Mouse (Mus musculus): ENCODE data around the gene Reg3b. TPM values are rescaled to one million over a fixed set of nuclear protein-coding genes. Genes with fewer than 3 reads are reported as not detected.
"Not testable (repeated sequence)": the region's sequence is repeated elsewhere in the genome, so short reads cannot be mapped to it uniquely, and the experiment has no call there.

Gene Reg3b
- polyA plus RNA-seq, 1 experiment from 2014 or later = 1.6 TPM

GRCm38 (mm10) chr6:78385609-78386008, 15.2 kb downstream of the Reg3b start:
- H3K4me1 ChIP-seq (replicated peaks; ENCODE audit: control insufficient read depth, insufficient read depth, low read length) = no peaks in the 10 kb centered on the region
- no peak overlapping the region for H3K4me3 ChIP-seq (ENCODE audit: low read depth, low read length)
- DNase-seq (ENCODE audit: low spot score) = no peak
- no peaks in the 10 kb centered on the region for H3K36me3 ChIP-seq (ENCODE audit: control insufficient read depth, insufficient read depth, low read length)
- WGBS = 83% methylated on average over 3 of the region's 3 CpGs
- no peaks in the 10 kb centered on the region for H3K9me3 ChIP-seq (ENCODE audit: control insufficient read depth, low read length)
- H3K9ac ChIP-seq (ENCODE audit: low read length) = no peak overlapping the region
- no peaks in the 10 kb centered on the region for H3K27me3 ChIP-seq (replicated peaks; ENCODE audit: control insufficient read depth, insufficient read depth, low read length)
- H3K4me2 ChIP-seq (ENCODE audit: low read length) = no peak overlapping the region
- no peak for ATAC-seq (replicated peaks; ENCODE audit: low FRiP score, low TSS enrichment, low read depth)
- no peak overlapping the region for H3K27ac ChIP-seq (ENCODE audit: low read depth)

DNA sequence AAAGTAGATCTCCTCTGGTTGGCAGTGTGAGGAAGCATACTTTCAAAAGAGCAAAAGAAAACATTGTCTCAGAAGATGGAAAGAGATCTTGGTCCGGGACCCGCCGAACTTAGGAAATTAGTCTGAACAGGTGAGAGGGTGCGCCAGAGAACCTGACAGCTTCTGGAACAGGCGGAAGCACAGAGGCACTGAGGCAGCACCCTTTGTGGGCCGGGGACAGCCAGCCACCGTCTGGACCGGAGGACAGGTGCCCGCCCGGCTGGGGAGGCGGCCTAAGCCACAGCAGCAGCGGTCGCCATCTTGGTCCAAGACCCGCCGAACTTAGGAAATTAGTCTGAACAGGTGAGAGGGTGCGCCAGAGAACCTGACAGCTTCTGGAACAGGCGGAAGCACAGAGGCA, 24.9 kb downstream of the Reg3b start, which contains the start of gene Reg2:
Gene Reg2 (plus strand): TSS at position 301 of the 400 bp plus-strand sequence.
- H3K27me3 ChIP-seq (replicated peaks; ENCODE audit: control insufficient read depth, insufficient read depth, low read length); DNase-seq (ENCODE audit: low spot score); H3K9me3 ChIP-seq (ENCODE audit: control insufficient read depth, low read length); H3K4me2 ChIP-seq (ENCODE audit: low read length); H3K36me3 ChIP-seq (ENCODE audit: control insufficient read depth, insufficient read depth, low read length); H3K4me3 ChIP-seq (ENCODE audit: low read depth, low read length); H3K9ac ChIP-seq (ENCODE audit: low read length); ATAC-seq (replicated peaks; ENCODE audit: low FRiP score, low TSS enrichment, low read depth); H3K4me1 ChIP-seq (replicated peaks; ENCODE audit: control insufficient read depth, insufficient read depth, low read length); H3K27ac ChIP-seq (ENCODE audit: low read depth): not testable (repeated sequence)
- WGBS = 93% methylated on average over 4 of the region's 17 CpGs

GRCm38 (mm10) chr6:78422411-78422810, 52.0 kb downstream of the Reg3b start, which contains the start of gene Reg1:
Gene Reg1 (plus strand): TSS chr6:78422711.
- H3K4me1 ChIP-seq (replicated peaks; ENCODE audit: control insufficient read depth, insufficient read depth, low read length); H3K4me3 ChIP-seq (ENCODE audit: low read depth, low read length); ATAC-seq (replicated peaks; ENCODE audit: low FRiP score, low TSS enrichment, low read depth); H3K9ac ChIP-seq (ENCODE audit: low read length); H3K9me3 ChIP-seq (ENCODE audit: control insufficient read depth, low read length); H3K27me3 ChIP-seq (replicated peaks; ENCODE audit: control insufficient read depth, insufficient read depth, low read length); DNase-seq (ENCODE audit: low spot score); H3K36me3 ChIP-seq (ENCODE audit: control insufficient read depth, insufficient read depth, low read length); H3K4me2 ChIP-seq (ENCODE audit: low read length); H3K27ac ChIP-seq (ENCODE audit: low read depth): not testable (repeated sequence)

Other genes with a start within 250 kb of the Reg3b start
- gene Reg3d, start 8.2 kb downstream of the Reg3b start, polyA plus RNA-seq (2014; fragmentation: Nextera tagmentation; extraction: Ambion mirVana) = not detected in 2 replicates
- not detected in 2 replicates for gene Reg3a, start 10.1 kb downstream of the Reg3b start, polyA plus RNA-seq (2014; fragmentation: Nextera tagmentation; extraction: Ambion mirVana)
- not detected in 2 replicates for gene Reg2, start 25.0 kb downstream of the Reg3b start, polyA plus RNA-seq (2014; fragmentation: Nextera tagmentation; extraction: Ambion mirVana)
- gene Reg1, start 52.1 kb downstream of the Reg3b start, polyA plus RNA-seq (2014; fragmentation: Nextera tagmentation; extraction: Ambion mirVana) = 6.5 TPM in 1 of 2 replicates, not detected in the other
- gene Reg3g, start 98.2 kb downstream of the Reg3b start, polyA plus RNA-seq (2014; fragmentation: Nextera tagmentation; extraction: Ambion mirVana) = 0.40 TPM in 1 of 2 replicates, not detected in the other

Measured in intestine, embryonic 14.5 days (tissue).